Mouse (Mus musculus): ENCODE measurements around the gene Hnmt.
A peak's percentile ranks its signal among the peaks of the same experiment; 100 is the strongest.
"Not testable (repeated sequence)": the region's sequence is repeated elsewhere in the genome, so short reads cannot be mapped to it uniquely, and the experiment has no call there.

Gene Hnmt

DNA sequence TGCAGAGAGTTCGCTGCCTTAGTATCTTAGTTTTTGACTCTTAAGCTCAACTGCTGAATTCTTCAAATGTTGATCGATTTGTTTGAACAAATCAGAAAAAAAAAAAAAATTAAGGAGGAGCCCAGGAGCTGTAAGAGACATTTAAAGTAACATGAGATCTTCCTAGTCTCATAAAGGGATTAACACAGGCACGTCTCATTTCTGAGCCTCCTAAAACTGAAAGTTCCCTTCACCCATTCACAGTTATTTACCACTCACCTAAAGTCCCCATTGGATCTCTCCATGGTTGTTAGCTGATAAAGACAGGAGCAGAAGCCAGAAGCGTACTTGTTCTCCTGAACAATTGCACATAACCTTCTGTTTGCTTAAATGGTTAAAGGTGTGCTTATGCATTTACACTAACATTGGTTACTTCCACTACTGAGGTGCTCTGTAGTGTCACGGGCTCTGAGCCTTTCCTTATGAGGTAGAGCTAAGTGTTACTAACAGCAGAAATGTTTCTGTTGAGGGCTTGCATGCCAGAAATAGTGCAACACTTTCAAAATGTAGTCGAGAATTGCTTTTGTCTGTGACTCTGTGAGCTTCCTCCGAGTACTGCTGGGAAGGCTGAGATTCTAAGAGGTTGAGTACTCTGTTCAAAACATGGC is at the start of gene Hnmt:
Gene Hnmt (minus strand): TSS at position 51 of the 647 bp plus-strand sequence.
- DNase-seq: no peak

DNA sequence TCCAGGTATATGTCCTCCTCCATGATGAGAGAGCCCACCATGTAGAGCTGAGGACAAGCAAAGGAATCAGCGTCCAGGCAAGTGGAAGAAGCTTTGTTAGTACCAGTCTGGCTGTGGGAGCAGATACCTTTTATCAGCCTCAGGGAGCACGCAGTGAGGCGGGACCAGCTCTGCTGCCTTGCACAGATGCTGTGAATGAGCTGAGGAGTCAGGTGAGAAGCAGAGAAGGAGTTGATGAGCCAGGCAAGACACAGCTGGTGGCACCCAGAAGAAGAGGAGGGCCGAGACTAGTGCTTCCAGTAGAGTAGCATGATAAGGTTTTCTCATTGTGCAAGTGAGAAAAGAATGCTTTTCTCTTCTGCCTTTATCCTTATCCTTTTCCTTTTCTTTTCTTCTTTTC is 47.3 kb upstream of the Hnmt start, which contains the start of gene Tbpl2:
Gene Tbpl2 (minus strand): TSS at position 101 of the 400 bp plus-strand sequence.
- no peak for DNase-seq

DNA sequence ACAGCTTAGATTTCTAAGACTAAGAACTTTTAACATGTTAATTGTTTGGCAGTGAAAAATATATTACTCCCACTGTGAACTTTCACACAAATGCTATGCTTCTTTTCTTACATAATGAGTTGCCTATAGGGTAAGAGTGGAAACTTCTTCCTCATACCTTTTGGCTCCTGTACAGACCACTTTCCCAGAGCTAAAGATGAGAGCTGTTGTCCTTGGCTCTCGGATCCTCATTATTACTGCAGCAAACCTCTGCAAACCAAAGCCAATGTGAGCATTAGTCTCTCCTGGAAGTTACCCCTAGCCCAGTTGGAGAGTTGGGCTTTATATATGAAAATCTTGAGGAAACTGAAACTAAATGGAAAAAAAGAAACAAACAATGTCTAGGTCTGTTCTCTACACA is 41.7 kb upstream of the Hnmt start:
- DNase-seq: no peak

DNA sequence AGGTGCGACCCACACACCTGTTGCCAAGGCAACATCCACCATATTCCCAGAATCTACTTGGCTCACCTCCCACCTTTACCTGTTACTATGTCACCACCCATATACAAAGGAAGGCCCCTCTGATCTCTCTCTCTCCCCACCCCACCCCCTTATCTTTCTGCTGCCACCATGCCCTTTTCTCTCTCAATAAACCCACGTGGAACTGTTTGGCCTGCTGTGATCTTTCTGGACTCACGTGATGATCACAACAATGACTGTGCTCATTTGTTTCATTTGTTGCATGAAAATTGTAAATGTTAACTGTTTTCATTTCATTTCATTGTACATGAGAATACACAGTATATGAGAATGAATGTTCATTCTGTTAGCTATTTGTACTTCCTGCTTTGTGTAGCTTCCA is 1.3 kb upstream of the Hnmt start:
- no peak for DNase-seq

DNA sequence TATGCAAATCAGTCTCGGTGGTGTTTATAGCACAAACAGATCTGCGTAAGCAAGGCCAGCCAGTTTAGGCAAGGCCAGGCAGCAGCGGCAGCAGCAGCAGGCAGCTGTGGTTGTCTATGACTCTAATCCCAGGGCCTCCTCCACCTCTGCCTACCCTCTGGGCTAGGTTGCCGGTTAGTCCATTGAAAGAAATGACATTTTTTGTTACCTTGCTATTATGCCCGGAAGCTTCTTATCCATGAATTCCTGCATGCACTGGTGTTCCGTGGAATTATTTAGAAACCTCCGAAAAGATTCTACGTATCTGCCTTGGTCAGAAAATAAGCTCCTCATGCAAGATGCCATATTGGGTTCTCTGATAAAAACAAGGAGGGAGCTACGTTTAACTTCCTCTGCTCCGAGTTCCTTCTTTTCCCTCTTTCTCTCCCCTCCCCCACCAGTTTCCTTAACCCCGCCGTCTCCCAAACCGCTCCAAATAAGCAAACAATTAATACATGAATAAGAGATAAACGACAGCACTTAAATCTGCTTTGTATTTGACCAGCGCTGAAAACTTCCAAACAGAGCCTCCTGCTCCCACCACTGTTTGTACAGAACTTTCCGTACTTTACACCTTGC is 605 bp downstream of the Hnmt start:
- DNase-seq: peak in 1 of 2 experiments; percentile 1

DNA sequence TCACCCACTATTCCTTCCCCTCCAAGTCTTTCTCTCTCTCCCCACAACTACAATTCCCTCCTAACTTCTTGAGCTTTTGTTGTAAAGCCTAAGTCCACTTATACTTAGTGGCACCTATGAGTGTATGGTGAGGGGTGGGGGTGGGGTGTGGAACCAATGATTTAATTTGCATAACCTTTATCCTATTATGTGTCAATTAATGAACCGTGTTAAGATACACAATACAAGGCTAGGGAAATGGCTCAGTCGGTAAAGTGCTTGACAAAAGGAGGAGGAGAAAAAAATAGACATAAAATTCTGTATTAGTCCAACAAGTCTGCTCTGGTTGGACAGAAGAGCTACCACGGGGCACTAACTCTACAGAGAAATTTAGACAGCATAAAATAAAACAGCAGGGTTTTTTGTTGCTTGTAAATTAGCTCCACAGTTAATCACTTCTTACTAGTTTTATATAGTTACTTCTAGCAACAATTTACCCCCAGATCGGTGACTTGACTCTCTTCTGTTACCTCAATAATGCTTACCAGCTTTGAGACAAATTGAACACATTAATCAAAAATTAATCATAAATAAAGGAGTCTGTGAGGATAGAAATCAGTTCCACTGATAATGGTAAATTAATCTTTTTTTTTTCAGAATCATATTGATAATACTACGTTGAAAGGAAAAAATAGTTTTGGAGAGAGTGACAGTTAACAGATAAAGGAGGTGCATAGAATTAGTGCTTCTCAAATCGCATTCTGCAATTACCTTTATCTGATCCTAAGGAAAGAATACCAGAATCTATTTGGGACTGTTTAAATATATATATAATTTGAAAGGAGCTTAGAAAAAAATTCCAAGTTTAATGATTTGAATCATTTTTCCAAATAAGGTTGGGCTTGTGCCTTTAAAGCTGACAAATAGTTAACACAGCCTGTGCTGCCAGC is 1.4 kb downstream of the Hnmt start:
- no peak for DNase-seq

DNA sequence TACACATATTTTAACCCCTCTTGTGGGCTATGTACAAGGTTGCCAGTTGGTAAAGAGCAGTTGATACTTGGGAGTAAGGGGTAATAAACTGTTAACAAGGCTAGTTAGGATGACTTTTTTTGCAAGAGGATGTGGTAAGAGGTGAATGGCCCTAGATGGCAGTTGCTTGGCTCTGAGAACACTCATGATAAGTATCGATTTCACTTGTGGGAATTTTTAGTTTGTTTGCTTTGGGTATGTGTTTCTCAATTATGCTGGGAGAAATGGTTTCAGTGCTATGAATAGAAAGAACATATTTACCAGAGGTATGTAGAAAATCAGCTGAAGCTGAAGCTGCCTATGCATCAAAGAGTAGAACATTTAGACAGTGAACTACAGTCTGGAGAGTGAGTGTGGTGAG is 6.3 kb downstream of the Hnmt start:
- no peak for DNase-seq

DNA sequence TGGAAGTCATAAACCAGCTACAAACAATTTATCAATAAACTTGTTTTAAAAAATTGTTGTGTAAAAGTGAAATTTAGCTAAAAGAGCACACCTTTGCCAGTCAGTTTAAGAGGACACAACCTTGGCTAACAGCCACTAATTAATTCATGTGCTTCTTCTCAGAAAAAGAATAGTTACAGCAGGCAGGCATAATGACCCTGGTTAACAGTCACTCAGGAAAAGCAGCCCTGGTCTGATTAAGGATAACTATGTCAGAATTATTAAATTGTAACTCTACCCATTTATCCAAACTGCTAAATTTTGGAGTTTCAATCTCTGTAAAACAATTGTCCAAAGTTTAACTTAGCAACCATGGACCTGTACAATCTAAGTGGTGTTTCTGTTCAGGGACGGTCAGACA is 8.7 kb downstream of the Hnmt start:
- no peak for DNase-seq

DNA sequence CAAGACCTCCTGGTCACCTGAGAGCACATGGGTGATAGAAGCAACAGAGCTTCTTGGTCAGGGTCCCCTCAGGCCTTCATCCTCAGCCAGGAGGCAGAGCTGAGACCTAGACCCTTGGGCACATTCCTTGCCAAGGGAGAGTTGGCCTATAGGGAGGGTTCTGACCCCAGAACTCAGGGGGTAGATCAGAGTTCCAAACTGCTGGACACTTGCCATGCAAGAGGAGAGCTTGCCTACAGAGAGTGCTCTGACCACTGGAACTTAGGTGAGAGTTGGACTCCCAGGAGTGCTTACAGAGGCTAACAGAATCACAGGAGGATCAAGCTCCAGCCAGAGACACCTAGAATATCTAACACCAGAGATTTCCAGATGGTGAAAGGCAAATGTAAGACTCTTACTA is 29.8 kb downstream of the Hnmt start:
- DNase-seq: not testable (repeated sequence)

DNA sequence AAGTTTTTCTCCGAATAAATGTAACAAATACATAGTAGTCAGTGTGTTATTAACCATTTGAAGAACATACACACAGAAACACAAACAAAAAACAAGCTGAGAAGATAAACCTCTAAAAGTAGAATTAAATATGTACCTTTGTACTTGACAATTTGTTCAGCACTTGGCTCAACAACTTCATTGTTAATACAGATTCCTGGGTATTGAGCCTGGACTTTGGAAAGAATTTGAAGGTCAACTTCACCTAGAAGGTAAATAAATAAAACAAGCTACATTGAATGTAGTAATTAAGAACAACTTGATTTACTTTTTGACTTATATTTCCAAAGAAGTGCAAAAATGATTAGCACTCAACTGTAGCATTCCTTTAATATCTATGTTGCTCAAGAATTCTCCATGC is 30.2 kb downstream of the Hnmt start:
- no peak for DNase-seq

DNA sequence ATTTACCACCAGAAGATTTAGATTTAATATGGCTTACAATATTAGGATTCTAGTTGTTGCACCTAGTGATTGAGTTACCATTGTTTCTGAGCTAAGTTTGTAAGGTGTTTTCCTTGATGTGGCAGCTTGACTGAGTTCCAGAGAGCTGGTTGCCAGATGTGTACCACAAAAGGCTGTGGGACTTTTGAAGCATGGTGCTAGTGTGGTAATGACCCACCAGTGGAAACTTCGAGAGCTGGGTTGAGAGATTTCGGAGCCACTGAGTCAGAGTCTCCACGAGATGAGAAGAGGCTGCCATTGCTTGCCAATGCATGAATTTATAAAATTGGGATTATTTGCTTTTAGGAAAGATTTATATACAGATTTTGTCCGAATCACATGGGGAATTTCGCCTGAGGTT is 34.2 kb downstream of the Hnmt start:
- DNase-seq: no peak

DNA sequence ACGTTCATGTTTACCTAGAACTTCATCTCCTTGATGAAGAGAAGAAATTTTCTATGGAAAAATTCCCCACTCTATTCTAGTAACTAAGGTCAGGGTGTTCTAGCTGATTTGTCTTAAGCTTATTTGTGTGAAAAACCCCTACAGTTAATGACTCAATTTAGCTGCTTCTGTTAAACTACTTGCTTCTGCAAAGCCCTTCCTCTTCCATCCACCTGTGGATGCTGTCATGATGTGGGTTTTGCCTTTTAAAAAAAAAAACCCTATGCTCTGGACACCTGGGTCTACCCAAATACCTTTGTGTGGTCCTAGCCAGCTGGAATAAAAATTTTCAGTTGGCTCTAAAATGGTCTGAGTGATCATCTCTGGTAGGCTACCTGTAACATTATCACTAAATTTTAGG is 49.9 kb downstream of the Hnmt start:
- DNase-seq: no peak

DNA sequence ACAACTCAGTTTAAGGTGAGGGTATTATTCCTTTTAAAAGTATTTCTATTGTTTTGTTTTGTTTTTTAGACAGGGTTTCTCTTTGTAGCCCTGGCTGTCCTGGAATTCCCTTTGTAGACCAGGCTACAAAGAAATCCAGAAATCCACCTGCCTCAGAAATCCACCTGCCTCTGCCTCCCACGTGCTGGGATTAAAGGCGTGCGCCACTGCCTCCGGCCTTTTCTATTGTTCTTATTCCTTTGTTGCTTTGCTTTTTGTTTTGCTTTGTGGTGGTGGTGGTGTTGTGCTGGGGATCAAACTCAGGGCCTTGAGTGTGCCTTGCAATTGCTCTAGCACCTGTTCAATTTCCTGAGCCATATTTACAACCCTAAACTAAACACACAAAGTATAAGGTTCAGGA is 50.4 kb downstream of the Hnmt start:
- DNase-seq: no peak

DNA sequence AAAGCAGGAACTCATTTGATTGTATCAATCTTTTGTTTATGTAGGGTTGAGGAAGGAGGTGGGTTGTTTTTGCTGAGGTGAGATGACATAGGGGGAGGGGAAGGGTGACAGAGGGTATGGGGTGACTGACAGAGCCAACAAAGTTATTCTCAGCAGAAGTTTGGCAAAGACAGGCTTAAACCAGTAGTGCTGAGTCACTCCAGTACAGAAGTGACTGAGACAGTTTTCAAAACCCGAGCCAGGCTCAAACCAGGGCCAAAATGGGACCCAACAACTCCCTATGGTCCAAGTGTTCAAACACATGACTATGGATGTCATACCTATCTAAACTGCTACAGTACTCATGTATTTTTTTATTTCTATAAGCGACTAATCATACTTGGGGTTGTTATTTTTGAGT is 52.4 kb downstream of the Hnmt start:
- no peak for DNase-seq

DNA sequence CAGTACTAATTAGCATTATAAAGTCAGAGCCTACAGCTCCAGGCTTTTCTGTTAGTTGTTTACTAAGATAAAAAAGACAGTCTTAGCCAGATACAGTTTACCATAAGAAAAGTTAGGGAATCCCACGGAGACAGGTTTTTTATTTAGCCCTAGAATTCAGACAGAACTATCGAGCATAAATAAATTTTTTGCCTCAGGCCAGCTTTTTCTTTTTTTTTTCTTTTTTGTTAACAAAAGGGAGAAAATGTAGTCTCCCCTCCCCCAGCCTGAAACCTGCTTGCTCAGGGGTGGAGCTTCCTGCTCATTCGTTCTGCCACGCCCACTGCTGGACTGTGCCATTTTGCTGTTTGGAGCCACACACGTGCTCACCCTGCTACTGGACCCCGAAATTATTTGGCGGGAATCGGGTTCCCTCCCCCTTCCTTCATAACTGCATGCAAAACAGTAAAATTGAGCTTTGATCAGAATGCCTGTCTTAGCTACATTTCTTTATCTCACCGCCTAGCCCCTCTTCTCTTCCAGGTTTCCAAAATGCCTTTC is 59.1 kb downstream of the Hnmt start:
- DNase-seq: not testable (repeated sequence)

DNA sequence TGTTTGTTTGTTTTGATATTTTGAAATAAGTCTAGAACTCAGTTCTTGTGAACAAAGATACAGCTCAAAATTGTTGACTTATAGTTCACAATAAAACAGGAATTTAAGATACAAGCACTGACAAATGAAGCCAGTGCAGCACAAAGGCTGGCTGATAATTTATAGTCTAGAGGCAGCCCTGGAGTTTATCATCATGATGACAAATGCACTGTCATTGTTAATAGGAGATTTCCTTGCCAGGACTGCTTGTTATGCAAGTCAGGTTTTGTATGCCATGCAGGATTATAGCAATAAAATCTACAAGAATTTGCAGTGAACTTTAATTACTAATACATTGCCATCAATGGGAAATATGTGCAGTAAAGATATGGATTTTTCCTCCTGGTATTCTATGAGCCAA is 61.9 kb downstream of the Hnmt start:
- no peak for DNase-seq

DNA sequence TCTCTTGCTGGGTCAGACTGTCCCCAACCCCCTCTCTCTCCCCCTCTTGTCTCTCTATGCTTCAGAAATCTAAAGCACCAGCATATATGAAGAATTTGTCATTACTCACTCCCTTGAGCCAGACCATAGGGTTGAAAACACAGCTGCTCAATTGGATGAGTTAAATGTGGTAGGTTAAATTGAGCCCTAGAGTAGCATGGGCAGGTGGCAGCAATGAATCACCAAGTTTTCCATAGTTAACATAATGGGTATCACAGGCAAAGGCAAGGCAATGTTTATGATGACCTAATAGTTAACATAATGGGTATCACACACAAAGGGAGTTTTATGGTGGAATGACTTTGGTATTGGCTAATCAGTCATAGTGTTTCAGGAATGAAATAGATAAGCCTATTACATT is 65.9 kb downstream of the Hnmt start:
- DNase-seq: no peak

DNA sequence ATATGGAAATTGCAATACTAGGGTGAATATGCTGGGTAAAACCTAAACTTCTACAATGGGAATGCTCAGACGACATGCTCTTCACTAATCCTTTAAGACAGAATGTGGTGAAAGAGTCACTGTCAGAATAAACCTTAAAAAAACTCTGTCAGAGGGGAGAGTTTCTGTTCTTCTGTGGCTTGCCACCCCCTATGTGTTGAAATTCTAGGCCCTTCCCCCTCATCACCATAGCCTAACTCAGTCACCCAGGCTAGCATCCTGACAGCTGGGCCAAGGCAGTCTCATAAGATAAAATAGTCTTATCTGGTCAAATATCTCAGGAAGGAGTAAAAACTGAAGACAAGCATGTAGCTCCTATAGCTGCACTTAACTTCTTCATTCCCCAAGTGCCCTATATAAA is 66.3 kb downstream of the Hnmt start:
- no peak for DNase-seq

DNA sequence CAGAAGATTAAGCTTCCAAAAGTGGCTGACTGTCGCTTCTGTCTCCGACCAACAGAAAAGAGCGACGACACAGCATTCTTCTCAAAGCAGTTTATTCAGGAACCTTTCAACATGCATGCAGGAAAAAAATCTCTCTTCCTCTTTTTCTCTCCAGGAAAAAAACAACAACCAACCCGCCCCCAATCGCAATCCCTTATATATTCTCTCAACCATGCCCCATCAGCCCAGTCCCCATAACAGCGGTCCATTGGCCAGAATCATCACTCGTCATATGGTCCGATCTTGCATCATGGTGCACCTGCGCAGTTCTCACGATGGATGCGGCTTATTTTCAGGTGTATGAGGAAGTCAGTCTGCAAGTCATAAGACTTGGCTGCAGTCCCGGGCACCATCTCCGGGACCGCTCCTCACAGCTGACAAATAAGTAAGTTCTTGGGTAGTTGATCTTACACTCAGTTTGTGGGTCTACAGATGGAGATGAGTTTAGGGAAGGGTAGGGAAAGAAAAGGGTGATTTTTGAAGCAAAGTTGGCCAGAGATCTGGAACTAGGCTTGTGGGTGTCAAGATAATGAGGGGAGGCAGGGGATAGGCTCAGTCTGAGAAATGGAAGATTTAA is 88.4 kb downstream of the Hnmt start:
- not testable (repeated sequence) for DNase-seq
